Mouse (Mus musculus): ENCODE data around the gene Mrpl50.
"Not testable (repeated sequence)": the region's sequence is repeated elsewhere in the genome, so short reads cannot be mapped to it uniquely, and the experiment has no call there.

Gene Mrpl50

GRCm38 (mm10) chr4:49506386-49506785, 14.5 kb downstream of the Mrpl50 start, which contains the start of gene Baat:
Gene Baat, minus strand, starts transcription at chr4:49506557.
- DNase-seq = no peak

DNA sequence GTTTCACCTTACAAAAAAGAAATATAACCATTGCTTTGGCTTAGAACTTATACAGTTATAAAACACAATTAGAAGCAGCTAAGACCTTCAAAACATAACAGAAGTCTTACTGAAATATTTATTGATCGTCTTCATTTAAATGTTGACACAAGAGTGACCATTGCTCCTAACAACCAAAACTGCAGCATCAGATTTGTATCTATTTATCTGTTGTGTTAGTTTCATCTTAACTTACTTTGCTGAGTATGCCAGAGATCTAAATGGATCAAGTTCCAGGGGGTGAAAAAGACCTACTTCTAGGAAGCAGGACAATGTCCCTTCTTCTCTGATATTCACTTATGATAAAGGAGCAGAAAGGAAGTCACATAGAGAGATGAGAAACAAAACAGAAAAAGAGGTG, 17.3 kb downstream of the Mrpl50 start:
- DNase-seq = no peak

DNA sequence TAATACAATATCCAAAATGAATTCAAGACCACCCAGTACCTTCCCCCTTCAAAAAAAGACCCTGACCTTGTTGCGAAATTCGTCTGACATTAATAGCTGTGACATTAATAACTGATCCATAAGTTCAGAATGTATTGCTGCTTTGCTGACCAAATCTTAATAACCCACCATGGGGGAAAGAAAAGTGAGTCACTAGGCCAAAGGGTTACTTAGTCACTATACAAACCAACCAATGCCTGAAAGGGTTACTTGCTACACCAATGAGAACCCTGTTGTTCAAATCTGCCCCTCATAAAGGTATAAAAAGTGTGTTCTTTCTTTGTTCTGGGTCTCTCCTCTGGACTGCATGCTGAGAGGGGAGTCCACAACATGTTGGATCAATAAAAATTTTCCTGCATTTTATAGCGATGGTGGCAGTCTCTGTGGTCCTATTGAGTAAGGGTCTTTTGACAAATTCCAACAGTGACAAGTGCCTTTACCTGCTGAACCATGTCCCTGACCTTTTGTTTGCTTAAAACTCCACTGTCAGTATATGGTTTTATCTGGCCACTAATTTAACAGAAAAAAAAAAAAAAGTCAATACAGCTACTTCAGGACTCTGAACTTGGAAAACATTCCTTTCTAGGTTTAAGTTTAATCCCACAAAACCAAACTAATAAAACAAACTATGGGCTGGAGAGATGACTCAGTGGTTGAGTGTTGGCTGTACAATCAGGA, 34.8 kb downstream of the Mrpl50 start:
- not testable (repeated sequence) for DNase-seq

DNA sequence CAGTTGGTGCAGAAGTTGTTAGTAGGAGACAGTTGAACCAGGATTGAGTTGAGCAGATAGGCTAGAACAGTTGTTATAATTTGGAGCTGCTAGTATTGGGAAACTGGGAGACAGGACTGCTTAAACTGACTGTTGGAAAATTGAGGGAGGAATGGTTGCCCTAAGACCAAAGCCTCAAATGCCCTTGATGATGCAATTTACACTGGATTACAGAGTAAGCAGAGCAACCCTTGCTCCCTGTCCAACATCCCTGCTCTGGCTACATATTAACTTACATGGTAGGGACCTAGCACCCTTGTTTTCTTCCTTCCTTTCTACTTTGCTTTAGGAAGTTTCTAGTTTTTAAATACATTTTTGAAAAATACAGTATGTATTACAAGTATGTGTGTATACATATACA, 35.5 kb downstream of the Mrpl50 start:
- DNase-seq = no peak

DNA sequence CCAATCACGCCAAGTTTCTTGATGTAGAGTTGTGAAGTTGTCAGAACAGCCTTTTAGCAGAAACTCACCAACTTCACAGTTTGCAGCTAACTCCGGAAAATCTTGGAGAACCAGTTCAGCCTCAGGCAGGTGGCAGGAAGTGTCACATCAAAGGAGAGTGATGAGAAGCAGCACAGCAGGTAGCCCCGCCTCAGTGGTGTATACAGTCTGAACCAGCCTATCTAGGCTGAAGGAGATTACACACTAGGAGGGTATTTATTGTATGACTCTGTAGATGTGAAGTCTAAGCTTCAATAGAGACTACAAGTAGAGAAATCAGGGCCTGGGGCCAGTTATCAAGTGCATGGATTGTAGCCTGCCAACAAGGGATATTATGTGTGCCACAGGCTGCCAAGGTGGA, 40.0 kb downstream of the Mrpl50 start:
- DNase-seq = peak in 1 of 2 experiments; percentile 13

GRCm38 (mm10) chr4:49480104-49480760, 40.7 kb downstream of the Mrpl50 start:
- no peak for DNase-seq

DNA sequence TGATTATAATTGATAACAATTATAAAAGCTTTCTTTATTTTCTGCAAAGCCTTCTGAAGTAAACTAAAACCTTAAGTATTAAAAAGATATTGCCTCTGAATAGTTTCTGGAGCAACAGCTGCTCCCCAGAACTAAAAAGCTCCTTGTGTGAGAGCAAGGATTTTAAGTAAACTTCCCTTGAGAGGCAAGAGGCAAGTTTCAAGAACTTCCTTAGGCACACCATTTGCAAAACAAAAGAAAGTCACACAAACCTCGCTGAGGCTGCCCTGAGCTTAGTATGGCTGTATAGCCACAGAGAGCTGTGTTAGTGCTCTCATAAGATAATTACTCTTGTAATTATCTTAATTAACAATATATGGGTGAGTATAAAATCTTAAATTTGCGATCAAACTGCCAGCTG, 41.9 kb downstream of the Mrpl50 start:
- not testable (repeated sequence) for DNase-seq

GRCm38 (mm10) chr4:49478118-49478877, 42.6 kb downstream of the Mrpl50 start:
- DNase-seq = peak; percentile 23 to 45

- no peak for DNase-seq
These were observed 46.3 kb downstream of the Mrpl50 start for GRCm38 (mm10) chr4:49474583-49474982.

DNA sequence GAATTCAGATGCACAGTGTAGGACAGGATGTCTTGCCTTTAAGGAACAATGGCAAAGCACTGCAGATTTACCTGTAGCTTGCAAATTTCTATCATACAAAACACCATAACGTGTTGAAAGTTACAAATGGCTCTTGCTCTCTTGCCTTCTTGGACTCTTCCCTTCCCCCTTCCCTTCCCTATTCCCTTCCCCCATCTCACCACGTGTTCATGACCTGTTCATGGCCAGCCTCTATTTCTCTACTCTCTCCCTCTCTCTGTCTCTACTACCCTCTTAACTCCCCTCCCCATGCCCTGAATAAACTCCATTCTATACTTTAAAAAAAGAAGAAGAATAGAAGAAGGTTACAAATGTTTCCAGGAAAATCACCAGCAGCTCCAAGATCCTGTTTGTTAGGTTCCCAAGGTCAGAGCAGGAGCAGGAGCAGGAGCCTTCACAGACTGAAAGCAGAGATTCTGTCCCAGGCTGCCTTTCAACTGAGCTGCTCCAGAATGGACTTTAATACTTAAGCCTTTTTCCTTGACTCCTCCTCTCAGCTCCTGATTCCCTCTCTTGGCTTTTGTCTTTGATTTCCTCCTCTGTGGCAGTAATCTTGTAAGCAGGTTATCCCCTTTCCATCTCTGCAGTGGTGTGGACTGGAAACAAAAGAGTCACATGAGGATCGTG, 47.3 kb downstream of the Mrpl50 start, which contains the start of gene Acnat1:
Gene Acnat1 (minus strand): TSS at position 478 of the 666 bp plus-strand sequence.
- DNase-seq = no peak

DNA sequence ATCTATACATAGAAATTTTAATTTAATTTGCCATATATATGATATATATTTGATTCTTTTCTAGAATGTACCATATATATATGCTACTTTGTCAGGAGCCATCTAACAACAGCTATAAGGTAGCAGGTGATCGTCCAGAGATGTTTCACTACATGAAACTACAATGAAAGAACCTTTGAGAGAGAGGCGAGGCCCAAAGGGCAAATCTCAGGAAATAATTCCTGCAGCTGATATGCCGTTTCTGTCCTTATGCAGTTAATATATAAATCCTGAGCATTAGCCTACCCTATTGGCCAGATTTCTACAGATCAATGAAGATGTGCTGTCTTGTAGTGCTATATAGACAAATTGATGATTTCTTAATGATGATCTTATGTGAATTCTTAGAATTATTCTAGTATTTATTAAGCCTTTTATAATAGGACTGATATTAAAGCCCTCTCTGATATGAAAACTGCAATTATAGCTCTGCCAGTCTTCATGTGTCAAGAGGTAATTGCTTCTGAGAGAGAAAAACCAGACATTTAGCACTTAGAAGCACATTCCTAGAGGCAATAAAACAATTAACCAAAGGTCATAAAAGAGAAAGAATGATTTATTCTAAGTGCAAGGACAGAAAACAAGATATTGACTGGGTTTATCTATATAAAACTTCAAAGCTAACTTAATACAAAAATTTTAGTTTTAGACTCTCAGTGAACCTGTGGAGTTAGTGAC, 51.3 kb downstream of the Mrpl50 start:
- DNase-seq = no peak

DNA sequence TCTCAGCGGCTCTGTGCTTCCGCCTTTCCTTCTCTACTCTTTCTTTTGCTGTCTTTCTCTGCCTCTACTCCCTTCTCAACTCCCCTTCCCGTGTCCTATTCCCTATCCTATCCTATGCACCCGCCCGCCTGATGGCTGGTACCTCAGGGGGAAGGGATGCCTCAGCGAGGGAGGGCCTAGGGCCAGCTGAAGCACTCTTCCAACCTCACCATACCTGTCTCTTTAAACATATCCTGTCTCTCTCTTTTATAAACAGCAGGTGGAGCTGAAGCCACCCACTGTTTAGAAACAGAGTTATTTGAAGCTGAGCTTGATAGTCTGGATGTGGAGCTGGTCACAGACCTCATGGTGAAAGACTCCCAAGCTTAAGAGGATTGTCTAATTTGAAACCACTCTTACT, 53.5 kb downstream of the Mrpl50 start:
- DNase-seq = no peak
